ENCODE assay signal across 15 mouse cellular contexts in genomic region chr2:31547726-31548125, GRCm38 (mm10).
"Had no signal": no experiment of that assay in that cellular context is flagged by ENCODE, and none has a peak within 500 bp of the region (broad histone marks: within the 10 kb centered on the region; RNA-seq: fewer than 3 reads in every experiment).

No protein-coding gene starts in this region.

- ATAC-seq: liver, embryonic 12.5 days had no signal

- H3K4me2 ChIP-seq: limb, embryonic 13.5 days; liver, embryonic 12.5 days; liver, embryonic 15.5 days; lung, embryonic 15.5 days; midbrain, embryonic 12.5 days had no signal

- H3K4me3 ChIP-seq: limb, embryonic 10.5 days; limb, embryonic 13.5 days; liver, embryonic 12.5 days; liver, embryonic 15.5 days; lung, embryonic 15.5 days; megakaryocyte, embryonic 14.5 days; midbrain, embryonic 12.5 days had no signal

- H3K4me1 ChIP-seq: limb, embryonic 10.5 days; liver, embryonic 12.5 days; liver, embryonic 15.5 days; lung, embryonic 15.5 days; megakaryocyte, embryonic 14.5 days had no signal

- H3K9me3 ChIP-seq: limb, embryonic 10.5 days; limb, embryonic 13.5 days; liver, embryonic 12.5 days; liver, embryonic 15.5 days; lung, embryonic 15.5 days; midbrain, embryonic 12.5 days had no signal

- H3K36me3 ChIP-seq: limb, embryonic 10.5 days; limb, embryonic 13.5 days; liver, embryonic 12.5 days; liver, embryonic 15.5 days; lung, embryonic 15.5 days; midbrain, embryonic 12.5 days had no signal

- H3K9ac ChIP-seq: limb, embryonic 13.5 days; liver, embryonic 12.5 days; liver, embryonic 15.5 days; lung, embryonic 15.5 days; midbrain, embryonic 12.5 days had no signal

- DNase-seq: kidney, postnatal 10 days; kidney, postnatal 4 days; liver; lung, adult 18-20 months; lung, postnatal 10 days; lung, postnatal 36 days; thymus, adult 18-20 months; thymus, postnatal 36 days had no signal

- H3K27ac ChIP-seq: limb, embryonic 10.5 days; limb, embryonic 13.5 days; liver, embryonic 12.5 days; liver, embryonic 15.5 days; lung, embryonic 15.5 days; midbrain, embryonic 12.5 days had no signal

- H3K27me3 ChIP-seq: limb, embryonic 13.5 days; liver, embryonic 12.5 days; liver, embryonic 15.5 days; lung, embryonic 15.5 days had no signal
